Mouse (Mus musculus): ENCODE data around the gene Scn3b. TPM values are rescaled to one million over a fixed set of nuclear protein-coding genes. Genes with fewer than 3 reads are reported as not detected.

Scn3b gene
- 0.02 and 0.31 TPM in 2 replicates for polyA plus RNA-seq (2012)

DNA sequence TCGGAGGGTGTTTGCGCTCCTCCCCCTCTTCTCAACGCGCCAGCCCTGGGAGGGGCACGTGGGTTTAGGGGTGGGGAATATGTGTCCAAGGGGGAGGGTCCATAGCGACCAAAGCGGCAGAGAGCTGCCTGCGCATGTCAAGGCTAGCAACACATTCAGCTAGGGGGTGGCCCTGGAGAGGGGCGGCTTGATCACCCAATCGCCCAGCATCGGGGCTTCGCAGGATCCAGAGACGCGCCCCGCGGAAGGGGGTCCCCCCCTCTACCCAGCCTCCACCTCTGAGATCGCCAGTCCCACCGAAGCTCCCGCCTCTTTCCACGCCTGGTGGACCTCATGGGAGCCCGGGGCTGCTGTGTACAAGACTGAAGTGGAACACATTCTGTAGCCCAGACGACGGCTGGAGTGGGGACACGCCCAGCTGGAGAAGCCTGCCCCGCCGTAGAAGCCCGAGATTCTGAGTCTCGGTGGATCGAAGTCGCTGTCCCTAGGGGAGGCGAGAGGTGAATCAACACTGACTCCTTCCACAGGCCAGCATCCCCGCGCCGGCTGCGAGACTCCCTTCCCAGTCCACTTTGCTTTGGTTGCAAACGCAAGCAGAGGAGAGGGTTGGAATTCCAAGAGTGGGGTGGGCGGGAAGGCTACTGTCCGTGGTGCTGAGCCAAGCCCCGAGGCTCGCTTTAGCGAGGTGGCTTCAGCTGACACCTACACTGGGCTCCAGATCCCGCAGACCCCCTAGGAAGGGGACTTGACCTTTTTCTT, at the start of gene Scn3b:
Gene Scn3b (plus strand): TSS at position 115 of the 759 bp plus-strand sequence.

Other genes with a start within 250 kb of the Scn3b start
- gene Olfr981, start 247.8 kb upstream of the Scn3b start, polyA plus RNA-seq (2012), result not detected in 2 replicates
- not detected in 2 replicates for gene Olfr982, start 195.4 kb upstream of the Scn3b start, polyA plus RNA-seq (2012)
- gene Olfr983, start 175.6 kb upstream of the Scn3b start, polyA plus RNA-seq (2012), result not detected in 2 replicates
- not detected in 2 replicates for gene Olfr984, start 155.0 kb upstream of the Scn3b start, polyA plus RNA-seq (2012)
- not detected in 2 replicates for gene Olfr985, start 139.0 kb upstream of the Scn3b start, polyA plus RNA-seq (2012)
- not detected in 2 replicates for gene Tmem225, start 121.1 kb upstream of the Scn3b start, polyA plus RNA-seq (2012)
- not detected in 2 replicates for gene Olfr986, start 88.3 kb upstream of the Scn3b start, polyA plus RNA-seq (2012)
- gene Zfp202, start 76.9 kb upstream of the Scn3b start, polyA plus RNA-seq (2012), result 0.73 and 1.2 TPM in 2 replicates

Data from megakaryocyte-erythroid progenitor cell, adult 5 weeks (primary cell).